Mouse (Mus musculus) liver, embryonic 12.5 days (tissue): ENCODE measurements around the gene Kalrn. TPM values are rescaled to one million over a fixed set of nuclear protein-coding genes. Genes with fewer than 3 reads are reported as not detected.

Experiments
- ATAC-seq: fragments of 200-750 bp; cut with Nextera tagmentation; 2 replicates; pipeline ENCODE4 v1.8.0; 2017; ENCODE audit warnings: moderate number of reproducible peaks, mild to moderate bottlenecking, moderate library complexity
- H3K27ac ChIP-seq: fragments of 300-500 bp; sonication (generic); 2 replicates; pipeline ENCODE4 v1.5.1; 2016; ENCODE audit warnings: mild to moderate bottlenecking
- H3K27me3 ChIP-seq: fragments of 300-500 bp; sonication (generic); replicated peaks from 2 replicates; pipeline ENCODE4 v1.6.1; 2016; ENCODE audit warnings: mild to moderate bottlenecking, moderate library complexity
- H3K36me3 ChIP-seq: fragments of 300-500 bp; sonication (generic); 2 replicates; pipeline ENCODE4 v1.6.1; 2016; ENCODE audit warnings: mild to moderate bottlenecking, moderate library complexity
- H3K4me1 ChIP-seq: fragments of 300-500 bp; sonication (generic); 2 replicates; pipeline ENCODE4 v1.6.1; 2016
- H3K4me2 ChIP-seq: fragments of 300-500 bp; sonication (generic); 2 replicates; pipeline ENCODE4 v1.6.1; 2016; ENCODE audit warnings: mild to moderate bottlenecking, moderate library complexity
- H3K4me3 ChIP-seq: fragments of 300-500 bp; sonication (generic); 2 replicates; pipeline ENCODE4 v1.5.1; 2016; ENCODE audit warnings: mild to moderate bottlenecking, moderate library complexity
- H3K9ac ChIP-seq: fragments of 300-500 bp; sonication (generic); 2 replicates; pipeline ENCODE4 v1.6.1; 2016; ENCODE audit warnings: mild to moderate bottlenecking, moderate library complexity
- H3K9me3 ChIP-seq: fragments of 300-500 bp; sonication (generic); replicated peaks from 2 replicates; pipeline ENCODE4 v1.6.1; 2016; ENCODE audit warnings: mild to moderate bottlenecking, moderate library complexity
- WGBS: fragments of 180-500 bp; shearing (Covaris S2); methylation state at CpG from one replicate; pipeline ENCODE4 v1.1.7; 2016; ENCODE audit not compliant: insufficient replicate concordance; 5-methylcytosine and 5-hydroxymethylcytosine counted together
- polyA plus RNA-seq: library from polyadenylated mRNA; unstranded; fragments of >200 nt; fragmentation: Nextera tagmentation; extraction: Ambion mirVana; gene quantifications from 2 replicates; pipeline ENCODE4 v1.2.1, GENCODE M21; 2016

Gene Kalrn
- polyA plus RNA-seq, 1 experiment from 2014 or later = 18.6 TPM

DNA sequence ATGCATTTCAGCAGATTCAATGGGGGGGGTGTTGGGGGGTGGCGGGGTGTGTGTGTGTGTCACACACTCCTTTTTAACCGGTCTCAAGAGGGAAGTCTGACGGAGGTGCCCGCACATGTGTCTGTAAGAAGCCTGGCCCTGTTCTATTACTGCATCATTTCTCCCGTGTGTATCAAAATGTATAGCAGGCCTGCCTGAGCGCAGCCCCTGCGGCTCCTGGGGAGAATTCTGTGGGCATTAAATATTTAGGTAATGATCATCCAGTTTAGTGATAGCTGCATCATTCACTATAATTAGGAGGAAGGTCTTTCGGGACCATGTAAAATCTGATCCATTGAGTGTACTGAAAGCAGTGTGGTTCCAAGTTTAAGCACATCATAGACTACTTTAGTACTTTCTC lies 556.1 kb downstream of the Kalrn start:
- H3K4me1 ChIP-seq = no peaks in the 10 kb centered on the region
- ATAC-seq = no peak
- no peak overlapping the region for H3K4me2 ChIP-seq
- H3K36me3 ChIP-seq = peaks cover 33% of the 10 kb centered on the region
- WGBS = 91% methylated on average over 8 of the region's 8 CpGs
- H3K4me3 ChIP-seq = no peak overlapping the region
- no peak overlapping the region for H3K27ac ChIP-seq
- H3K9me3 ChIP-seq = 0 out of 2 replicates have a peak, but pooled peaks cover 4% of the 10 kb centered on the region
- H3K9ac ChIP-seq = no peak overlapping the region
- H3K27me3 ChIP-seq = no peaks in the 10 kb centered on the region

DNA sequence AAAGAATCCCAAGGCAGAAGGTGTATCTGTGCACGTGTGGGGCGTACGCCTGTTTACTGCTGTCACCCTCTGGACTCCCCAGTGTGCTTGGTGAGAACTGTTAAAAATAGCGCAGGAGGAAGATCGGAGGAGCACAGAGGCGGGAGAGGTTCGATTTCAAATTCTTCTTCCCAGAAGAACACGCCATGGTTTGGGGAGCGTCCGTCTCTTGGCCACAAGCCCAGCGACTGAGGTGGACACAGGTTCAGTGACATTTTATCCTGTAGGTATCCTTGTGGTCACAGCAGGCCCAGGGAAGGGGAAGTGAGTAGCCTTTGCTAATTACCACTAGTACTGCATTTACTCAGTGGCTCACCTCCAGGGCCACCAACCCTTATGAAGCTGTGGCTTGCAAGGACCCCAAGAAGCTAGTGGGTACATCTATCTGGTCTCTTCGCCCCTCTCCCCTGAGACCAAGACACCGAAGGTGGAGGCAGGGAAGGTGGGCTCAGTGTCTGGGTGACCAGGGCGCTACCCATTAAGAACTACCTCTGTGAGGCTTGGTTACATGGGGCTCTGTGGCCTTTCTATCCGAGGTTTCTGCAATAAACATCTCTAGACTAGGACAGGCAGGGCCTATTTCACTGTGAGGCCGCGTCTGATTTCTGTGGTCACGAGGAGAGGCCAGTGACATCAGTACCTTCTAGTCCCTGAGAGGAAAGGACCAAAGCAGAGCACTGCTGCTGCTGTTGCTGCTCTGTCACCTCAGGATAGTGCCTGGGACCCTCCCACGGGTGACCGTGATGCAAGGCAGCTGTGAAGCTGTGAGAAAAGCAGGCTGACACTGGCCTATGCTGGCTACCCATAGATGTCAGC lies 561.1 kb downstream of the Kalrn start:
- Histone ChIP-seq H3K4me1 (peaks cover 6% of the 10 kb centered on the region), H3K9me3 (peaks cover 6% of the 10 kb centered on the region), H3K4me2 (no peak overlapping the region), H3K27ac (no peak overlapping the region), H3K4me3 (no peak overlapping the region), H3K36me3 (peaks cover 45% of the 10 kb centered on the region), H3K27me3 (no peaks in the 10 kb centered on the region), H3K9ac (no peak overlapping the region)
- WGBS = 66% methylated on average over 20 of the region's 20 CpGs
- no peak for ATAC-seq

DNA sequence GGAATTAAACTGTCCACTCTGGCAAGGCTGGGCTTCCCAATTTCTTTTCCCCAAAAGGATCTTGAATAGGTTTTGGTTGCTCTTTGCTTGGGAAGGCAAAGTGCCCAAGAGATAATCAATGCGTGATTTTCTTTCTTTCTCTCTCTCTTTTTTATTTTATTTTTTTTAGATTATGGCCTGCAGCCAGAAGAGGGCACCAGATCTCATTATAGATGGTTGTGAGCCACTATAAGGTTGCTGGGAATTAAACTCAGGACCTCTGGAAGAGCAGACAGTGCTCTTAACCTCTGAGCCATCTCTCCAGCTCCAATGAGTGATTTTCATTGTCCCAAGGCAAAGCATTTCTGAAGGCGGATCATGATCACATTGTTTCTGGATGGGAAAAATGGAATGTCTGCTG lies 563.8 kb downstream of the Kalrn start:
- H3K36me3 ChIP-seq = peaks cover 30% of the 10 kb centered on the region
- H3K27ac ChIP-seq = no peak overlapping the region
- H3K9me3 ChIP-seq = peaks cover 6% of the 10 kb centered on the region
- 84% methylated on average over 2 of the region's 2 CpGs for WGBS
- ATAC-seq = no peak
- H3K4me3 ChIP-seq = no peak overlapping the region
- H3K9ac ChIP-seq = no peak overlapping the region
- no peaks in the 10 kb centered on the region for H3K27me3 ChIP-seq
- H3K4me2 ChIP-seq = no peak overlapping the region
- peaks cover 6% of the 10 kb centered on the region for H3K4me1 ChIP-seq

DNA sequence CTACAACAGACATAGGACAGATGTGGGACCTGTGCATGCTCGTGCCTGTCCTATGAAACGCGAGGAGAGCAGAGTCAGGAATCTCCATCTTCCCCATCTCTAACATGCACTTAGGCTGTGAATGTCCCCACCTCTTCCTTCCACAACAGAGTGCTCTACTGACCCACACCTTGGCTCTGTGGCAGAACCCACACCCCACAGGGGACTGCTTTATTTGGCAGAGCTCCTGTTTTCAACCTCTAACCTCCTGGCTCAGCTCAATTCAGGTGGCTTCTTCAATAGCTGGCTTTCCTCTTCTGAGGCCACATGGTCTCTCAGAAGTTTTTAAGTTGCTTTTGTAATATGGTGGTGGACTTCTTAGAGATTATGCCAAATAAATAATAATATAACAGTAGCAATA lies 567.3 kb downstream of the Kalrn start:
- ATAC-seq = no peak
- Histone ChIP-seq H3K4me3 (no peak overlapping the region), H3K36me3 (peaks cover 16% of the 10 kb centered on the region), H3K9ac (no peak overlapping the region), H3K4me1 (peaks cover 13% of the 10 kb centered on the region), H3K27me3 (peaks cover 10% of the 10 kb centered on the region; the same call in 1 of the 2 replicates), H3K4me2 (no peak overlapping the region), H3K9me3 (peaks cover 6% of the 10 kb centered on the region), H3K27ac (no peak overlapping the region)
- 72% methylated on average over 3 of the region's 3 CpGs for WGBS

DNA sequence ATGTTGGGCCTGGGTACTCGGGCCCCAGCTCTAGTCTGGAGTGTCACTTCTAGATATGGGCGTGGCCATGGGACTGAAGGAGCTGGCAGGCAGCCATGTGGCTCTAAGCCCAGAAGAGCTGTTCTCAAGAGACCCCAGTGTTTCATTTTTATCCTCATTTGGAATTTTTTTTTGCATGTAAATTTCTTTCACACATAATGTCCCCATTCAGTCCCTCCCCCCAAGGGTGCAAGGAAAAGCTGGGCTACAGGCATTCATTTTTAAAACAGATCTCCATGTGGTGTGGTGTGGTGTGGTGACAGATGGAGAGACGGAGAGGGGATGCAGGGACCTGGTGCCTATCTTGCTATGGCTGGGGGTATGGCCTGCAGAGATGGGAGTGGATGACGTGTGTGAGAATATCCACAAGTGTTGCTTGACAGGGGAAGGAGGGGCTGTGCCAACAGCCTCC lies 569.2 kb downstream of the Kalrn start:
- H3K4me1 ChIP-seq = peaks cover 13% of the 10 kb centered on the region
- H3K4me2 ChIP-seq = no peak overlapping the region
- peaks cover 3% of the 10 kb centered on the region; the same call in 1 of the 2 replicates for H3K36me3 ChIP-seq
- ATAC-seq = no peak
- WGBS = 40% methylated on average over 4 of the region's 4 CpGs
- no peak overlapping the region for H3K9ac ChIP-seq
- no peak overlapping the region for H3K4me3 ChIP-seq
- no peak overlapping the region for H3K27ac ChIP-seq
- H3K27me3 ChIP-seq = peaks cover 10% of the 10 kb centered on the region; the same call in 1 of the 2 replicates
- no peaks in the 10 kb centered on the region for H3K9me3 ChIP-seq

DNA sequence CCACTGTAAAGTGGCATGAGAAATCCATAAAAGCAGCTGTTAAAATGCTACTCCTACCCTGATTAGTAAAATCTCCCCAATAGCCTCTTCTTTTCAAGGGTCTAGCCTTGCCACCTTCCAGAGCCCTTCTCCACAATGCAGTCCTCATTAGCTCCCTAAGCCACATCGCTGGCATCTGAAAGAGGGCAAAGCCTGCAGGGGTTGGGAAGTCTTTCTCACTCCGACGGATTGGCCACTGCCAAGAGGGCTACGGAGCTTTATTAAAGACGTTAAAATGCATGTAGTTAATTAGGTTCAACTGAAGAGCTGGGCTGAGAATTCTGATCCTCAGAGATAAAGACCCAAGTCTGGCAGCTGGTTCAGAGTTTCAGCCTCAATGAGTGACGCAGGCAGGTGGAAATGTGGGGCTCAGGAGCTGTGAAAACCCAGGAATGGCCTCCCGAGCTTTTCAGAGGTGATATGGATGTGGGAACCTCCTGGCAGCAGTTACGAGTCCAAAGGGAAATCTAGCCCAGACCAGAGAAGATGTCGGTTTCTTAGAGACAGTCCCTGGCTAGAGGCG lies 569.7 kb downstream of the Kalrn start:
- no peak overlapping the region for H3K4me3 ChIP-seq
- no peak overlapping the region for H3K27ac ChIP-seq
- peaks cover 13% of the 10 kb centered on the region for H3K4me1 ChIP-seq
- no peak overlapping the region for H3K4me2 ChIP-seq
- no peak overlapping the region for H3K9ac ChIP-seq
- WGBS = 66% methylated on average over 10 of the region's 10 CpGs
- ATAC-seq = no peak
- H3K27me3 ChIP-seq = peaks cover 10% of the 10 kb centered on the region; the same call in 1 of the 2 replicates
- no peaks in the 10 kb centered on the region for H3K9me3 ChIP-seq
- H3K36me3 ChIP-seq = peaks cover 3% of the 10 kb centered on the region; the same call in 1 of the 2 replicates

DNA sequence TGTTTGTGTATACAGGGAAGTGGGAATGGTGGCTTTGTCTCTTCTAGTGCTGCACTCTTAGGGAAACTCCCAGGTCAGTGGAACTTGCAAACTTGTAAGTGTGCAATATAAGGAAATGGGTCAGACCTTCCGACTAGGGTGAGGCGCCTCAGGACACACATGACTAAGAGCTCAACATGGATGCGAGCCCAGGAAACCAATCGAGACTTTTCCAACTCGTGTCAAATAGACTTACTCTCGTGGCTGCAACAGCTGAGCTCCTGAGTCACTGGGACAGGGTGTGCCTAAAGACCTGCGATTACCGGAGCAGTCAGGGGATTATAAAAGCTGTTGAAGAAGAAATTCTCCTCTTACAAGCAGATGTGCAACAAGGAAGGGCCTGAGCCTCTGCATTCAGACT lies 572.6 kb downstream of the Kalrn start:
- H3K27me3 ChIP-seq = peaks cover 14% of the 10 kb centered on the region; the same call in 1 of the 2 replicates
- no peak overlapping the region for H3K9ac ChIP-seq
- no peak overlapping the region for H3K4me3 ChIP-seq
- 67% methylated on average over 8 of the region's 8 CpGs for WGBS
- peaks cover 6% of the 10 kb centered on the region; the same call in 1 of the 2 replicates for H3K4me1 ChIP-seq
- no peak overlapping the region for H3K4me2 ChIP-seq
- H3K9me3 ChIP-seq = no peaks in the 10 kb centered on the region
- no peaks in the 10 kb centered on the region for H3K36me3 ChIP-seq
- no peak for ATAC-seq
- H3K27ac ChIP-seq = no peak overlapping the region

DNA sequence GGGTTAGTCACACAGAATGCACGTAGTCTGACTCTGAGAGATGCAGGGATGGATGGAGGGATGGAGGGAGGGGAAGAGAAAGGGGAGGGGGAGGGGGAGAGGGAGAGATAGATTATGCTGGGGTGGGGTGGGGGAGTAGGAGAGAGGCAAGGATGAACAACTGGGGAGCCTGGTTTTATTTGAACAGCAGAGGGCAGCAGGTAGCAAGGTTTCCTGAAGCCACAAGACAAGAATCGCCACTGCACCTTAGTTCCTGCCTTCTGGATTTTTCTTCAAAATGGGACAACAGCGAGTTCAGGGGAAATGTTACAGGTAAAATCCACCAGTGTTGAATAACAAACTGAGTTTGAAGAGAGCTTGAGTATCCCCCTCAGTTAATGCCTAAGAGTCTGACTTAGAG lies 573.9 kb downstream of the Kalrn start:
- H3K4me1 ChIP-seq = peaks cover 6% of the 10 kb centered on the region; the same call in 1 of the 2 replicates
- 24% methylated on average over 3 of the region's 3 CpGs for WGBS
- no peak overlapping the region for H3K27ac ChIP-seq
- H3K4me2 ChIP-seq = no peak overlapping the region
- ATAC-seq = no peak
- no peak overlapping the region for H3K9ac ChIP-seq
- no peaks in the 10 kb centered on the region for H3K36me3 ChIP-seq
- H3K27me3 ChIP-seq = peaks cover 20% of the 10 kb centered on the region; the same call in 1 of the 2 replicates
- H3K4me3 ChIP-seq = no peak overlapping the region
- H3K9me3 ChIP-seq = no peaks in the 10 kb centered on the region

DNA sequence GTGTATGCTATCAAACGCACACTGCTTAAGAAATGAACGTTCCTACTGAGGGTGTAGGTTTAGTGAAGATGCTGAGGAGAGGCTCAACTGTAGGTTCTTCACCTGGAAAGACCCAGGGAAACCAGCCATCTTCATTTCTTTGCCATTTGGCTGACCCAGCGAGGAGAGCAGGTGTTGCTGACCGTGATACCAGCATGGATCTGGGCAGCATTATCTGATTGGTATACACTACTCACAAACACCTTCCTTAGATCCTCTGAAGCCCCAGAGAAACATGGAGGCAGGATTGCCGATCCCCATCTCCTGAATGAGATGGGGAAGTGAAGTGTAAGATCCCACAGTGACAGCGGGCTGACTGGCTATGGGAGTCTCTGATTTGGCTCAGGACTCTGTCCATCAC lies 575.3 kb downstream of the Kalrn start:
- Histone ChIP-seq H3K27ac (no peak overlapping the region), H3K36me3 (no peaks in the 10 kb centered on the region)

DNA sequence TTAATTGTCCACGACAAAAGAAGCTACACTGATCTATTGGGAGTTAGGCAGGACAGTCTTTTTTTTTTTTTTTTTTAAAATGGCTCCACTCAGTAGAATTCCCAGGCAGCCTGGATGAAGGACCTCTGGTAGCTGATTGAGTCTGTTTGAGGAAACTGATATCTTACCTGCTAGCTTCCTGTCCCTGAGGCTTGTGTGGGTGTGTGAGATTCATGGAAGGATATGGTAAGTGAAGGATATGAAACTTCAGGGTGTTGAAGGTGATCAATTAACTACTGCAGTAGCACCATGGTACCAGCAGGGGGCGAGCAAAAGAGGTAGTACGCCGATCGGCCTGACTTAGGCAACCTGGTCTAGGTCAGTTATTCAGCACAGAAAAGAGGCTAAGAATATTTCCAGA lies 577.3 kb downstream of the Kalrn start:
- Histone ChIP-seq H3K9me3 (no peaks in the 10 kb centered on the region), H3K27me3 (peaks cover 15% of the 10 kb centered on the region; the same call in 1 of the 2 replicates), H3K4me2 (no peak overlapping the region), H3K4me1 (no peaks in the 10 kb centered on the region), H3K27ac (no peak overlapping the region), H3K4me3 (no peak overlapping the region), H3K9ac (no peak overlapping the region), H3K36me3 (no peaks in the 10 kb centered on the region)
- WGBS = 2% methylated on average over 5 of the region's 5 CpGs
- no peak for ATAC-seq

More for the DNA sequence above, 575.3 kb downstream of the Kalrn start:
- ATAC-seq = no peak
- H3K27me3 ChIP-seq = peaks cover 22% of the 10 kb centered on the region; the same call in 1 of the 2 replicates
- no peaks in the 10 kb centered on the region for H3K4me1 ChIP-seq
- H3K9me3 ChIP-seq = no peaks in the 10 kb centered on the region
- 65% methylated on average over 6 of the region's 6 CpGs for WGBS
- H3K9ac ChIP-seq = no peak overlapping the region
- H3K4me2 ChIP-seq = no peak overlapping the region
- no peak overlapping the region for H3K4me3 ChIP-seq

DNA sequence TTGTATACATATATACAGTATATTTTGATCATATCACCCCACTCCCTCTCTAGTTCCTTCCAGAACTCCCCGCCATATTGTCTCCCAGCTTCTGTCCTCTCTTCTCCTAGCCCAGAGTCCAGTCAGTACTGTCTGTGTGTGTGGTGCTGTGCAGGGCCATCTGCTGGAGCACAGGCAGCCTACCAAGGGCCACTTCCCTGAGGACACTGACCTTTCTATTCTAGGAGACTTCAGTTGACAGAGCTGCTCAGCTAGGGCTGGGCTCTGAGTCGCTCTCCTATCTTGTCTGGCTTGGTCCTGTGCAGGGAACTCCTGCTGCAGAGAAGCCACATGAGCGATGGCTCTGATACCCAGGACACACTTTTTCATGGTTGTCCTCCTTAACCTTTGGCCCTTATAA lies 577.8 kb downstream of the Kalrn start:
- WGBS = 61% methylated on average over 3 of the region's 3 CpGs
- Histone ChIP-seq H3K27me3 (peaks cover 15% of the 10 kb centered on the region; the same call in 1 of the 2 replicates), H3K4me1 (no peaks in the 10 kb centered on the region), H3K9ac (no peak overlapping the region), H3K4me3 (no peak overlapping the region), H3K9me3 (no peaks in the 10 kb centered on the region), H3K36me3 (no peaks in the 10 kb centered on the region), H3K4me2 (no peak overlapping the region), H3K27ac (no peak overlapping the region)
- no peak for ATAC-seq

DNA sequence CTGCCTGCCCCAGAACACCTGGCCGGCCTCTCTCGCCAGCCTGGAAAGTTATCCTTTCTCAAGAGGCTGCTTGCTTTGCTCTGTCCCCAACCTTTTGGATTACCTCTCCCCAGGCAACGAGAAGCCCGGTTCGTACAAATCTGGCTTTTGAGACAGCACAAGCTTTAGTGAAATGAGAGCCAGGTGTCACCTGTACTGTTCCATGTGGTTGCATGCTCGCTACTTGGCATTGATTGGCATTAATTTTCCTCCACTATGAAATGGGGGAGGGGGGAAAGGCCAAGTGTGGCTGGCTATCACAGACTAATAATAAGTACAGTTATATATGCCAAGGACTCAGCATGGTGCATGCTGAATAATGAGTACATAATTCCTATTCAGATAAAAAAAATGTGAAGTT lies 579.0 kb downstream of the Kalrn start:
- Histone ChIP-seq H3K9me3 (no peaks in the 10 kb centered on the region), H3K36me3 (no peaks in the 10 kb centered on the region), H3K27ac (no peak overlapping the region), H3K4me3 (no peak overlapping the region), H3K9ac (no peak overlapping the region), H3K4me1 (no peaks in the 10 kb centered on the region), H3K27me3 (peaks cover 15% of the 10 kb centered on the region; the same call in 1 of the 2 replicates), H3K4me2 (no peak overlapping the region)
- WGBS = 76% methylated on average over 6 of the region's 6 CpGs
- no peak for ATAC-seq
